Mouse (Mus musculus) midbrain, embryonic 12.5 days (tissue): ENCODE data around the gene Kcne2. TPM values are rescaled to one million over a fixed set of nuclear protein-coding genes. Genes with fewer than 3 reads are reported as not detected.

Experiments used
- ATAC-seq: fragments of 200-750 bp; cut with Nextera tagmentation; 2 replicates; pipeline ENCODE4 v1.8.0; 2017; ENCODE audit warnings: low read depth, moderate TSS enrichment, moderate library complexity; ENCODE audit not compliant: low FRiP score
- H3K27ac ChIP-seq: fragments of 300-500 bp; sonication (generic); replicated peaks from 2 replicates; pipeline ENCODE4 v1.5.1; 2016; ENCODE audit warnings: mild to moderate bottlenecking
- H3K27me3 ChIP-seq: fragments of 300-500 bp; sonication (generic); 2 replicates; pipeline ENCODE4 v1.6.1; 2016; ENCODE audit warnings: mild to moderate bottlenecking
- H3K36me3 ChIP-seq: fragments of 300-500 bp; sonication (generic); 2 replicates; pipeline ENCODE4 v1.6.1; 2016
- H3K4me1 ChIP-seq: fragments of 300-500 bp; sonication (generic); 2 replicates; pipeline ENCODE4 v1.6.1; 2016
- H3K4me2 ChIP-seq: fragments of 300-500 bp; sonication (generic); replicated peaks from 2 replicates; pipeline ENCODE4 v1.6.1; 2016; ENCODE audit warnings: mild to moderate bottlenecking, moderate library complexity
- H3K4me3 ChIP-seq: fragments of 300-500 bp; sonication (generic); 2 replicates; pipeline ENCODE4 v1.5.1; 2016; ENCODE audit warnings: mild to moderate bottlenecking
- H3K9ac ChIP-seq: fragments of 300-500 bp; sonication (generic); replicated peaks from 2 replicates; pipeline ENCODE4 v1.6.1; 2016; ENCODE audit warnings: mild to moderate bottlenecking, moderate library complexity
- H3K9me3 ChIP-seq: fragments of 300-500 bp; sonication (generic); 2 replicates; pipeline ENCODE4 v1.6.1; 2016; ENCODE audit warnings: mild to moderate bottlenecking
- WGBS: fragments of 180-500 bp; shearing (Covaris S2); methylation state at CpG from one replicate; pipeline ENCODE4 v1.1.7; 2016; 5-methylcytosine and 5-hydroxymethylcytosine counted together
- polyA plus RNA-seq: library from polyadenylated mRNA; unstranded; fragments of >200 nt; fragmentation: Nextera tagmentation; extraction: Ambion mirVana; gene quantifications from 2 replicates; pipeline ENCODE4 v1.2.1, GENCODE M21; 2016

The Kcne2 gene
- polyA plus RNA-seq, 1 experiment from 2014 or later, result 0.38 TPM

DNA sequence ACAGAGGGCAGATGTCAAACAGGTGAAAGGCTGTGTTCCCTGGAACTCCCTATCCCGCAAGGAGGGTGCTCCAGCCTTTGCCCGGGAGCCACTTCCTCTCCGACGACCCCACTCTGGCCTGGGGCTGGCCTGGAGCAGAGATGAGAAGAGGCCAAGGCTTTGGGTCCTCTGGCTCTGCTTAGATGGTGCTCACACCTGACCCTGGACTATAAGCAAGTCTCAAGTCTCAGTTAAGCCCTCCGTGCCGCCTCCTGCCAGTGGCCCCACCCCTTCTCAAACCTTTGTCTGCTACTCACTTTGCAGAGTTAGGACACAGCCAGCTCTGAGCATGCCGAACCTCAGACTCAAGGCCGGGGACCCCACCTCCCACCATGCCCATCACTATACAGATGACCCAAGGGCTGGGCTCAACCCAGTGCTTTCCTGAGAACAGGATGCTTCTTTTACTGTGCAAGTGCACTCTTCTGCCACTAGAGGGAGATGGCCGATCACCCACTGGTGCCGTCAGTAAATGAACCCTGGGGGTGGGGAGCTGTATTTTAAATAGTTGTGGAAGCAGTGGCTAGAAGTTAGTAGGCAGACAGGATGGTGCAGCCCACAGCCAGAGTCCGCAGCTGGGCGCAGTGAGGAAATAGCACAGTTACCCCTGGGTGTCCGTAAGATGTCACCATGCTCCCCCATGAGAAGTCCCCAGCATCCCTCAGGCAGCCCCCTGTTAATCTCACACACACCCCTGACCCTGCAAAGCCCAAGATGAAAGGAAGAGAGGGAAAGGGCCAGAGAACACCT lies 22.0 kb downstream of the Kcne2 start:
- no peaks in the 10 kb centered on the region for H3K9me3 ChIP-seq
- peak; percentile 79 for ATAC-seq
- H3K4me2 ChIP-seq, result no peak overlapping the region
- H3K4me3 ChIP-seq, result no peak overlapping the region
- no peak overlapping the region for H3K27ac ChIP-seq
- WGBS, result 49% methylated on average over 13 of the region's 13 CpGs
- H3K4me1 ChIP-seq, result 0 out of 2 replicates have a peak, but pooled peaks cover under 1% of the 10 kb centered on the region
- H3K36me3 ChIP-seq, result peaks cover 32% of the 10 kb centered on the region
- H3K27me3 ChIP-seq, result no peaks in the 10 kb centered on the region
- H3K9ac ChIP-seq, result no peak overlapping the region

DNA sequence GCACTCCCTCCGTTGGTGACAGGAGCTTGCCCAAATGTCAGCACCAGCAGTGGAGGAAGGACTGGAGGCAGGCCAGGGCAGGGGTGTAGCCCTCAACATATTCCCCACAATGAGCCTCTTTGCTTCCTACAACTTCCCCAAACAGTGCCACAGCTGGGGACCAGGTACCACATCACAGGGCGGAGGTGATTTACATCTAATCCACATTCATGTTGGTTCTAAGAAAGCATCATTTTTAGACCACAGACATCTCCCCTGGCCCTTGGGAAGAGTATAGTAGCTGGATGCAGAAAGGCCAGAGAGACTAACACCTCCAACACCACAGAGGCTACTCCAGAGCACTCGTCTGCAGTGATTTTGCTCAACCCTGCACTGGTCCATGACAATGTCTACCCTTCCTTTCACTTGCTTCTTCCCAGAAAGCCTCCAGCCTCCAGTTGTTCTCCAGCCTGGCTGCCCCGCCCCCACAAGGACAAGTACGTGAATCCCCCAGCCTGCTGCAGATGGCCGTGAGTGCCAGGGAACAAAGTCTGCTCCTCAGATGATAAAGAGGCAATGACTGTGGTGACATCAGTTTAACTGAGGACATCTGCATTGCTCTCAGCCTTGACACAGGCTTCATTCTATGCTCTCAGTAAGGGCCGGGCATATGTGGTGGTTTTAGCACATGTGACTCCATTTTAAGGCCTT lies 24.0 kb downstream of the Kcne2 start:
- no peak overlapping the region for H3K9ac ChIP-seq
- H3K27me3 ChIP-seq, result no peaks in the 10 kb centered on the region
- 75% methylated on average over 7 of the region's 7 CpGs for WGBS
- no peaks in the 10 kb centered on the region for H3K4me1 ChIP-seq
- H3K4me3 ChIP-seq, result no peak overlapping the region
- H3K4me2 ChIP-seq, result no peak overlapping the region
- H3K9me3 ChIP-seq, result no peaks in the 10 kb centered on the region
- H3K36me3 ChIP-seq, result peaks cover 16% of the 10 kb centered on the region
- no peak for ATAC-seq
- H3K27ac ChIP-seq, result no peak overlapping the region

DNA sequence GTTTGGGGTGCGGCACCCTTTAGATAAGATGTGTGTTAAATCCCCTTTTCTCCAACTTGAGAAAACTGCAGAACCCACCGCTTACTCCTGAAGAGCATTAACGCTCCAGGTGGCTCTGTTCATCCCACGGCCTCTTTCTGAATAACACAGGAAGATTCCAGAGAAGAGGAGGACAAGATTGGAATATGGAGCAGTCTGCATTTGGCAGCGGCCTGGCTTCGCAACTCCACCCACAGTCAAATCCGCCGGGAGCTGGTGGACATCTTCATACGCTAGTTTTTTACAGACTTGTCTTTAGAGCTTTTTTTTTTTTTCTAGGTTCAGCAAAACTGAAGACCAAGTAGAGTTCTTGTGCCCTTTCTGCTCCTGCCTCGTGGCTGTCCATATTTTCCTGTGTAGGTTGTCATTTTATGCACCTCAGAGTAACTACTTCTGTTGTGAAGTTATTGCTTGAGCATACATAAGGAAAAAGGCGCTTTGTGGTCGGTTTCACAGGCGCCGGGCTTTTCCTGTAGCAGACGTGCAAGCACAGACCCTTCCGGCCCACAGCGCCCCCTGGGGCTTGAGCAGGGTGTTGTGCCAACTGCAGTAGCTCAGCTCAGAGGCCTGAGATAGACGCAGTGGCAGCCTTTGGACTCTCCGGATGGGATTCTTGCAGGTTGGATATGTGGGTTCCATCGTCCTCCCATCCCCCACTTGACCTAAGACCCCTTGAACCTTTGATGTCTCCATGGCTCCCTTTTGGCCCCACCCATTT lies 27.3 kb downstream of the Kcne2 start:
- no peak overlapping the region for H3K4me2 ChIP-seq
- no peaks in the 10 kb centered on the region for H3K9me3 ChIP-seq
- 69% methylated on average over 20 of the region's 20 CpGs for WGBS
- H3K4me3 ChIP-seq, result no peak overlapping the region
- peaks cover 7% of the 10 kb centered on the region for H3K4me1 ChIP-seq
- no peak for ATAC-seq
- no peak overlapping the region for H3K27ac ChIP-seq
- H3K36me3 ChIP-seq, result no peaks in the 10 kb centered on the region
- H3K27me3 ChIP-seq, result no peaks in the 10 kb centered on the region
- H3K9ac ChIP-seq, result no peak overlapping the region

DNA sequence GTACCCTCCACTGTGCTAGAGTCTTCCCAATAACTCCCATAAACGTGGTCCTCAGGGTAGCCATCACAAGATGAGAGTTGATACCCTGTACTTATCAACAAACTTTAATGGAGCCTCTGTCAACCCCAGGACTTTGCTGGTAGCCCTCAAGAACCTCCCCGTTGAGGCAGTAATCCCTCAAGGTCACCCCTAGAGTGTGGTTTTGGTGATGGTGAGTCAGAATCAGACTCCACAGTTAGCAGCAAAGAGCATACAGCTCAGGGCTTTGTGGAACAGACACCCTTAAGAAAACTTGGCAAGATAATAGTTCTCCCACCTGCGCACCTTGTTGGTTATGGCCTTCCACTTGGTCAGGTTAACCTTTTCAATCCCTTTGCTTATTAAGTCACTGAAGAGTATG lies 28.2 kb downstream of the Kcne2 start:
- WGBS, result 85% methylated on average over 3 of the region's 3 CpGs
- Histone ChIP-seq H3K4me2 (no peak overlapping the region), H3K27me3 (no peaks in the 10 kb centered on the region), H3K4me1 (peaks cover 15% of the 10 kb centered on the region), H3K36me3 (no peaks in the 10 kb centered on the region), H3K9ac (no peak overlapping the region), H3K9me3 (no peaks in the 10 kb centered on the region), H3K27ac (no peak overlapping the region), H3K4me3 (no peak overlapping the region)
- ATAC-seq, result no peak

DNA sequence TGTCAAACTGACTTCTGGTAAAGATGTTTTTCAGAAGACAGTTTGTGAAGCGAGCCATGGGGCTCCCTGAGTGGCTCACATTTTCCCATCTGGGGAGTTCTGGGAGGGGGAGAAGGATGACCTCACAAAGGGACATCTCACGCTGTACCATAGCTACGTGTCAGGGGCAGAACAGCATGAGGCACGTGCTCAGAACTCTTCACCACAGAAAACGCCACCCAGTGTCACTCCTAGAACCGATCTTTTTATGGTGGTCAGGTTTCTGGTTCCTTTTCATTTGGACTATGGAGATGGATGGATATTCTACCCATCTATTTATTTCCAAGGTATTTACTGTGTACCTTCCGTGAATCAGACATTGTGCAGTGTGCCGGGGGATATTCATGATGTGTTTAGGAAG lies 29.2 kb downstream of the Kcne2 start, which contains the start of gene Fam243:
Fam243 (minus strand) TSS at position 101 of the 400 bp plus-strand sequence.
- Histone ChIP-seq H3K4me2 (no peak within 1 kb of the TSS), H3K36me3 (no peaks in the 10 kb centered on the region), H3K27ac (no peak within 1 kb of the TSS), H3K4me3 (no peak within 1 kb of the TSS), H3K27me3 (no peaks in the 10 kb centered on the region), H3K9me3 (no peaks in the 10 kb centered on the region), H3K4me1 (peaks cover 19% of the 10 kb centered on the region), H3K9ac (no peak within 1 kb of the TSS)
- WGBS, result 94% methylated on average over 8 of the region's 8 CpGs
- no peak for ATAC-seq

DNA sequence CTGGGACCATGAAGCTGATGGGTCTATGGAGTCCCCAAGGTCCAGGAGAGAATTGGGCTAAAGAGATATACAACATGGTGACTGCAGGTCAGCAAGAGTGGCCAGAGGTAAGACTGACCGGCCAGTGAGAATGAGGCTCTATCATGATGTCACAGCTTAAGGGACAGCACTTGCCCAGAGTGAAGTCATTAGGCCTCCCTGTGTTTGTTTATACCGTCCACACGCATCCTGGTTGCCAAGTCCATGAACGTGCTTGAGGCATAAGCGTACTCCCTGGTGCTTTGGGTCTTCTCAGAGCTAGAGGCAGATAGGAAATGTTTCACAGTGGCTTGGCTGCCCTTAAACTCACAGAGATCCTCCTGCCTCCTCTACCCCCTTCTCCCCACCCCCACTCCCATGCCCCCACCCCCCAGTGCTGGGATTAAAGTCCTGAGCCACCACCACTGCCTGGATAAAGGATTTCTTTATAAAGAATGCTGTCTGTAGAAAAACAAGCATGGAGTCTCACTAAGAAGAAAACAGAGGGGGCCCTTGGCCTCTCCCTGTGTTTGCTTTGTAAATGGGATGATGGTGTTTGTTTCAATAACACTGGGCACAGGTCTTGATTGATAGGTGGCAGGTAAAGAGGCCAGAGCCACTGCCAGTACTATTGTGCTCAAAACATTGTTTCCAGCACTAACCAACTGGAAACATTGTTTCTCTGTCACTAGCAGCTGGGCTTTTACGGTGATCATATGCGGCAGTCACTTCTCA lies 32.3 kb downstream of the Kcne2 start:
- no peaks in the 10 kb centered on the region for H3K9me3 ChIP-seq
- peaks cover 19% of the 10 kb centered on the region for H3K4me1 ChIP-seq
- no peak overlapping the region for H3K9ac ChIP-seq
- ATAC-seq, result peak; percentile 69
- peak overlapping the region; percentile 56 for H3K27ac ChIP-seq
- H3K4me2 ChIP-seq, result no peak overlapping the region
- no peak overlapping the region for H3K4me3 ChIP-seq
- no peaks in the 10 kb centered on the region for H3K36me3 ChIP-seq
- 29% methylated on average over 7 of the region's 7 CpGs for WGBS
- H3K27me3 ChIP-seq, result no peaks in the 10 kb centered on the region

DNA sequence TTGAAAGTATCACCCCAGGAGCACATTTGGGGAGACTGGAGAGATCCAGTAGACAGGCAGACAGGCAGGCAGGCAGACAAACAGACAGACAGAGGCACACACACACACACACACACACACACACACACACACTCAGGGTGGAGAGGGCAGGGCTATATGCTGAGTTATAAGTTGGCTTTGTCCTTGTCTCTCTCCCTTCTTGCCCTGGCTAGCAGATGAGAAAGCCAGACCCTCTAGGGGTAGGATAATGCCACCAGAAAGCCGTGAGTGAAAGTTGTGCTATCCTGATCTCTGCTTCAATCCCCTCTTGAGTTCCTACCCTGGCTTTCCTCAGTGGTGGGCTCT lies 32.8 kb downstream of the Kcne2 start:
- no peaks in the 10 kb centered on the region for H3K9me3 ChIP-seq
- peak; percentile 69 for ATAC-seq
- peaks cover 19% of the 10 kb centered on the region for H3K4me1 ChIP-seq
- WGBS, result 6% methylated on average over 1 of the region's 1 CpGs
- no peak overlapping the region for H3K9ac ChIP-seq
- no peaks in the 10 kb centered on the region for H3K27me3 ChIP-seq
- peak overlapping the region; percentile 56 for H3K27ac ChIP-seq
- no peak overlapping the region for H3K4me2 ChIP-seq
- H3K4me3 ChIP-seq, result no peak overlapping the region
- H3K36me3 ChIP-seq, result no peaks in the 10 kb centered on the region

DNA sequence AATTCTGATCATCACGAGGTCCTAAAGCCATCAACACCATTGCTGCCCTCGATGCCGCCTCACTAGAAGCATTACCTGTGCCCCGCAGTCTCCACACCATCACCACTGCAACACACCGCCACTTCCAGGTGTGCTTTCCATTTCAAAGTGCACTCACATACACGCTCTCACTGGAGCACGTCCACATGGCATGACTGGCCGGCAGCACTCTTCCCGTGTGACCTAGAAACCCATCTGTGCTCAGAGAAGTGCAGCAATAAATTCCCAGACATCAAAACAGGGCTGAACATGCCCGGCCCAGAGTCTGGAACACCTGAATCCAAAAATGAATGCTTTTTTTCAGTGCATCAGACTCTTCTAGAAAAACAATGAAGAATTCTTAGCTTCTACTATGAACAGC lies 35.7 kb downstream of the Kcne2 start:
- 93% methylated on average over 10 of the region's 10 CpGs for WGBS
- Histone ChIP-seq H3K9ac (no peak overlapping the region), H3K27ac (no peak overlapping the region), H3K4me1 (peaks cover 20% of the 10 kb centered on the region), H3K9me3 (no peaks in the 10 kb centered on the region), H3K36me3 (no peaks in the 10 kb centered on the region), H3K27me3 (no peaks in the 10 kb centered on the region), H3K4me2 (no peak overlapping the region), H3K4me3 (no peak overlapping the region)
- no peak for ATAC-seq

DNA sequence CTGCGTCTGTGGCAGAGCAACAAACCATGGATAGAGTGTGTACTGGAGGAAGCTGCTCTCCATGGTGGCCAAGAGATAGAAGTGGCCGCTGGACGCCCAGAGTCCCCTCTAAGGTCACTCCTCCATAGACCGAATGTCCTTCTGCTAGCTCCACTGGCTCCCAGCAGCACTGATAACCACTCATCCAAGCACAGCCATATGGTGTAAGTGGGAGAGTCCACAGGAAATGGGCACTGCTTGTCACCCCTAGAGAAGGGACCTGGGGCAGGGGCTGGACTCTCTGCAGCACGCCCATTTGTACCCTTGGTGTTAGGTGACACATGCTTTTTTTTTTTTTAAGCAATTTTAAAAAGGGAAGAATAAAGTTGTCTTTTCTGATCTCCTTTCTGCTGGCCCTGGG lies 38.8 kb downstream of the Kcne2 start:
- no peaks in the 10 kb centered on the region for H3K36me3 ChIP-seq
- no peak overlapping the region for H3K9ac ChIP-seq
- 0 out of 2 replicates have a peak, but pooled peaks cover 2% of the 10 kb centered on the region for H3K4me1 ChIP-seq
- no peak overlapping the region for H3K4me2 ChIP-seq
- H3K27me3 ChIP-seq, result peaks cover 16% of the 10 kb centered on the region
- no peak overlapping the region for H3K27ac ChIP-seq
- no peaks in the 10 kb centered on the region for H3K9me3 ChIP-seq
- ATAC-seq, result no peak
- no peak overlapping the region for H3K4me3 ChIP-seq
- WGBS, result 82% methylated on average over 5 of the region's 5 CpGs

DNA sequence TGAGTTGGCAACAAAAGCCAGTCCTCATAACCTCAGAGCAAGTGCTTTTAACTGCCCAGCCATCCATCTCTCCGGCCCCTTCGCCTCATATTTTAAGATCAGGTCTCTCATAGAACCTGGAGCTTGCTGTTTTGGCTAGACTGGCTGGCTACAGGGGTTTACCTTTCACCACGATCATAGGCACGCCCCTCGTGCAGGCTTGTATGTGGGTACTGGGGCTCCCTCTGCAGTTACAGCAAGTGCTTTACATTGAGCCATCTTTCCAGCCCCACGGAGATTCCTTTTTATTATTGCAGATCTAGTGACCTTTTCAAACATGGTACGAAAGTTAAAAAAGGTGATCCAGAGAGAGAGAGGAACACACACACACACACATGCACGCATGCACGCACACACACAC lies 42.4 kb downstream of the Kcne2 start:
- Histone ChIP-seq H3K36me3 (no peaks in the 10 kb centered on the region), H3K4me3 (no peak overlapping the region), H3K27me3 (peaks cover 16% of the 10 kb centered on the region), H3K9ac (no peak overlapping the region), H3K9me3 (no peaks in the 10 kb centered on the region), H3K4me1 (0 out of 2 replicates have a peak, but pooled peaks cover 2% of the 10 kb centered on the region), H3K27ac (no peak overlapping the region), H3K4me2 (no peak overlapping the region)
- 69% methylated on average over 9 of the region's 9 CpGs for WGBS
- no peak for ATAC-seq

DNA sequence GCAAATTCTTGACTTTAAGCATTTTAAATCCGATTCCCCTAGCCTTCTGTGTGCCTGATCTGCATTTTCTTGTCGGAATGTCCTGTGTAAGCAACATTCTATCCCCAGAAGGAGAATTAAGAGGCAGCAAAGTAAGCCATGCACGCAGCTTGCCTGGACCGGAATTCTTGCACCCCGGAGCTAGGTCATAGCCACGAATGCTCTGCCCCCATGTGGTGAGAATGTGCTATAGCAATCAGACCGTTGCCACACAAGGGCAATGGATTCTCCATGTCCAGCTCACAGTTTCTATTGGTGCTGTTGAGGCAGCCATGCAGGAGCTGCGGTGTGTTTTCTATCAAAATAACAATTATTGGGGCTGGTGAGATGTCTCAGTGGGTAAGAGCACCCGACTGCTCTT lies 44.1 kb downstream of the Kcne2 start:
- peak; percentile 68 for ATAC-seq
- Histone ChIP-seq H3K4me1 (peaks cover 13% of the 10 kb centered on the region), H3K9ac (no peak overlapping the region), H3K9me3 (no peaks in the 10 kb centered on the region), H3K27ac (no peak overlapping the region), H3K36me3 (no peaks in the 10 kb centered on the region), H3K4me3 (no peak overlapping the region), H3K4me2 (no peak overlapping the region), H3K27me3 (peaks cover 16% of the 10 kb centered on the region)
- WGBS, result 6% methylated on average over 9 of the region's 9 CpGs
